Mouse (Mus musculus) natural killer cell, adult 2 months (primary cell): ENCODE measurements around the gene Ccer1.
"Not testable (repeated sequence)": the region's sequence is repeated elsewhere in the genome, so short reads cannot be mapped to it uniquely, and the experiment has no call there.

Source experiments
- DNase-seq, 2 experiments: peaks; one replicate each; pipeline ENCODE4 v3.0.0; 2022; ENCODE audit warnings: low spot score in 2 of 2

The Ccer1 gene

GRCm38 (mm10) chr10:97692913-97693312 lies at the start of gene Ccer1:
Ccer1 (plus strand) TSS chr10:97693059.
- DNase-seq = no peak

GRCm38 (mm10) chr10:97643768-97644167 lies 49.1 kb upstream of the Ccer1 start, which contains the start of gene Epyc:
Epyc (plus strand) TSS chr10:97644068.
- DNase-seq = no peak

DNA sequence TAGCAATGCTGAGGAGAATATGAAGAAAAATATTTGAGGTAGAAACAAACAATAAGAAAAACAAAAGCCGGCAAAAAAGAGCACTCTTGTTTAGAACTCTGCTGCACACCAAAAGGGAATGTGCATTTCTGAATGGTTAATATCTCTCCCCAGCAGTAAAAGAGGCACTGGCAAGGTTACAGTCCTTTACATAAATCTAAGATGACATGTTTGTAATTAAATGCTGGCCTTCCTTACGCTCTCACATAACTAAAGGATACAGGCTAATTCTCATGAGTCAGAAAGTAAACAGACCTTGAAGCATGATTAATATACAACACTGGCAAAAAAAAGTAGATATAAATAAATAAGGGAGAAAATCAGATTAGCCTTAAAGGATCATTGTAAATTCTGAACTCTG lies 42.5 kb upstream of the Ccer1 start:
- DNase-seq = no peak

DNA sequence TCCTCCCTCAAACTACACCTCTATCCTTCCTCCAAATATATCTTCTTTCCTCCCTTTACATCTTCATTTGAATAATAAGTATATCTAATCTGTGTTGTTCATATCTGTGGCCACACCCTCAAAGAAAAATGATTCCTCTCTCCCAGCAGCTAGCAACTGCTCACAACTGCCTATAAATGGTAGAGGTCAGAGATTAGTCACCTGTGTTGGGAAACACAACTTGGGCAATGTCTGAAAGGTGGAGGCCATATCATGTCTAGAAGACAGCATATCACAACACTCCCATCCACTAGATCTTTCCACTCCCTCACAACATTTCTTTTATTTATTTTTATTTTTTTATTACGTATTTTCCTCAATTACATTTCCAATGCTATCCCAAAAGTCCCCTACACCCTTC lies 33.4 kb upstream of the Ccer1 start:
- DNase-seq = no peak

GRCm38 (mm10) chr10:97668656-97669055 lies 24.2 kb upstream of the Ccer1 start:
- no peak for DNase-seq

DNA sequence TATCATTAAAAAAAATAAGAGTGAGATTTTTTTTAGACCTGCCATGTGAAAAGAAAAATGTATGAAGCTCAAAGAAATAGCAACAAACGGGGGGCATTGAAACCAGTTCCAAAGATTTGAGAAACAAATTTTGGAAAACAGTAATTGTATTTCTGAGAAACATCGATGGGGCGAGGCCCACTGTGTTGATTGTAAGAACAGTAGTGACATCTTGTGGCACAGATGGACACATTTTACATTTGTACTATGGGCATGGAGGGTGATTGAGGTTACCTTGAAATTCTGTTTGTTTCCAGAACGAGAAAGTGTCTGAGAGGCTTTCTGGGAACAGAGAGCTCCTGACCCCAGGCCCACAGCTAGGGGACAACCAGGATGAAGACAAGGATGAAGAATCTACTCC lies 22.7 kb upstream of the Ccer1 start:
- DNase-seq = no peak

- no peak for DNase-seq
Measured at GRCm38 (mm10) chr10:97673239-97673638, 19.6 kb upstream of the Ccer1 start.

- no peak for DNase-seq
Measured at GRCm38 (mm10) chr10:97682981-97683380, 9.9 kb upstream of the Ccer1 start.

DNA sequence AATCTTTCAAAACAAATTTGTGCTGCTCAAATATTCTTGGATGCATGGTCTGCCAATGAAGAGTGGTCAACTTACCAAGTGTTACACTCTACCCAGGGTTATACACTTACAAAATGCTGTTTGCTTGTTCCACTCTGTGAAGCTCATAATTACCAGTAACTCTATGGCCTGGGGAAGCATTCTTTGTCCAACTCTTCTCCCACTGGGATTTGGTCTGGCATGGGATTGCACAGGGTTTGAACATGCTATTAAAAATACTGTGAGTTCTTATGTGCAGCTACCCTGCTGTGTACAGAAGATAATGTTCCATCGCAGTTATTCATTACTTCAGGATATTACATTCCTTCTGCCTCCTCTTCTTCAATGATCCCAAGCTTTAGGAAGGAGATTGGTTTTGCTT lies 5.7 kb upstream of the Ccer1 start:
- no peak for DNase-seq

DNA sequence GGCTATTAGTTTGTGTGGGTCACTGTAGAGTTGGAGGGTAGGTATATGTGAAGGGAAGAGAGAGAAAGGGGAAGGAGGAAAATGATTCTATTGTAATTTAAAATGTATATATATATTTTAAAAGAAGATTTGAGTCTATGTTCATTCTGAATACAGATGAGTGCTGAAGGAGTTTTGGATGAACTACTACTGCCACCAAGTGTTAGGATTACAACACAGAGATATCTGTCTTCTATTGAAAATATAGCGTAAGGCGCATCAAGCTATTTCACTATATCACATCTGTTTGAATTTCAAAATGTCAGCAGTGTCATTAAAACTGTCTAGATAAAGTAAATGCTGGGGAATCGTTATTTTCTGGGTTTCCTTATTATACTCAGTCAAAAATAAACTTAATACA lies 3.4 kb upstream of the Ccer1 start:
- DNase-seq = no peak

- DNase-seq = no peak
Measured at GRCm38 (mm10) chr10:97693398-97694135, 708 bp downstream of the Ccer1 start.

- no peak for DNase-seq
Measured at GRCm38 (mm10) chr10:97702321-97702720, 9.5 kb downstream of the Ccer1 start.

GRCm38 (mm10) chr10:97704562-97704961 lies 11.7 kb downstream of the Ccer1 start:
- no peak for DNase-seq

GRCm38 (mm10) chr10:97712687-97713086 lies 19.8 kb downstream of the Ccer1 start:
- DNase-seq = no peak

- no peak for DNase-seq
Measured at GRCm38 (mm10) chr10:97714584-97714983, 21.7 kb downstream of the Ccer1 start.

GRCm38 (mm10) chr10:97715289-97715906 lies 22.5 kb downstream of the Ccer1 start:
- DNase-seq = no peak

DNA sequence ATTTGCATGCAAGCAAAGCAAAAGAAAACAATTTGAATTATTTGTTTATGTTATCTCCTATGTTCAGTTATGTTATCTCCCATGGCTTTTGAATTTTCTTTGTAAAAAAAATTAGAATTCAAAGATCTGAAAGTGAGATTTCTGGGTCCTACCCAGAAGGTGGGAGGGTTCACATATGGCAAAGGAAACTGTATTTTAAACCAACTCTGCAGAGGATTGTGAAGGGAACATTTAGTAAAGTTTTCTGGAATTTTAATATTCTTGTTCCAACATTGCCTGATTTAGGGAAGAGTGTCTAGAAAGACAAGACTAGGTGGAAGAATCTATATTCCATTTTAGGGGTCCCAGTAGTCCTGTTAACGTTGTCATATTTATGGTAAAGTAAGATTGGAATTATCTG lies 24.4 kb downstream of the Ccer1 start:
- DNase-seq = no peak

- DNase-seq = no peak
Measured at GRCm38 (mm10) chr10:97718021-97718420, 25.2 kb downstream of the Ccer1 start.

DNA sequence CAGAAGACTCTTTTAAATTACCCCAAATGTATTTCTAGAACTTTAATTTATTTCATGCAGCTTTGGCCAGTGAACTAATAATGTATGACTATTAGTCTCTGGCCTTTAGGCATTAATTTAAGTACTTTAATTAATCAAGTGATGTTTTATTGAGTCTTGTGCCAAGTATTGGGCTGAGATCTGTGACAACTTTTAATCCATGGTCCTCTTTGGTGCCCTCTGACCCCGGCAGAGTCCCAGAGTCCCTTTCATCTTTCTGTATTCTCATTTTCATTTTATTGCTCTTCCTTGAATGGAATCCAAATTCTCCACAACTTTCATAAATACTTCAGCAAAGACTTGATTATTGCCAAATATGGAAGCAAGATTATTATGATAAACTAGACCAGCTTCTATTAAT lies 27.8 kb downstream of the Ccer1 start:
- no peak for DNase-seq

- DNase-seq = no peak
Measured at GRCm38 (mm10) chr10:97722709-97723108, 29.9 kb downstream of the Ccer1 start.

- DNase-seq = no peak
Measured at GRCm38 (mm10) chr10:97725929-97726328, 33.1 kb downstream of the Ccer1 start.

DNA sequence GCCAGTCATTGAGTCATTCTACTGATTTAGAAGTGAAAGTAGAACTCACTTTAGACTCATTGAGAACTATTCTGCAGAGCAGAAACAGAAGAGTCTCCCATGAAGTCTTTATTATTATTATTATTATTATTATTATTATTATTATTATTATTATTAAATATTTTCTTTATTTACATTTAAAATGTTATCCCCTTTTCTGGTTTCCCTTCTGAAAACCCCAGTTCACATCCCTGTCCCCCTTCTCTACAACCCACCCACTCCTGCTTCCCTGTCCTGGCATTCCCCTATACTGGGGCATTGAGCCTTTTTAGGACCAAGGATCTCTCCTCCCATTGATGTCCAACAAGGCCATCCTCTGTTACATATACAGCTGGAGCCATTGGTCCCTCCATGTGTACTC lies 33.8 kb downstream of the Ccer1 start, which contains the start of gene C030005K15Rik:
TSS of gene C030005K15Rik (minus strand) at position 101 of the 400 bp plus-strand sequence.
- not testable (repeated sequence) for DNase-seq
